Mouse (Mus musculus) intestine, embryonic 16.5 days (tissue): Measurements from ENCODE around the gene Ptpn23. TPM values are rescaled to one million over a fixed set of nuclear protein-coding genes. Genes with fewer than 3 reads are reported as not detected.

Experiments
- ATAC-seq: fragments of 200-750 bp; cut with Nextera tagmentation; 2 replicates; pipeline ENCODE4 v1.8.0; 2017; ENCODE audit warnings: moderate TSS enrichment, moderate library complexity
- H3K27ac ChIP-seq: fragments of 300-500 bp; sonication (generic); 2 replicates; pipeline ENCODE4 v1.5.1; 2014; ENCODE audit warnings: mild to moderate bottlenecking, low read length
- H3K27me3 ChIP-seq: fragments of 300-500 bp; sonication (generic); replicated peaks from 2 replicates; pipeline ENCODE4 v1.6.1; 2014; ENCODE audit warnings: low read length, control low read depth, mixed read lengths; ENCODE audit not compliant: control insufficient read depth, insufficient read depth
- H3K36me3 ChIP-seq: fragments of 300-500 bp; sonication (generic); 2 replicates; pipeline ENCODE4 v1.6.1; 2014; ENCODE audit warnings: low read length, control low read depth; ENCODE audit not compliant: control insufficient read depth, insufficient read depth
- H3K4me1 ChIP-seq: fragments of 300-500 bp; sonication (generic); 2 replicates; pipeline ENCODE4 v1.6.1; 2014; ENCODE audit warnings: low read length, control low read depth, mixed read lengths; ENCODE audit not compliant: control insufficient read depth, insufficient read depth
- H3K4me2 ChIP-seq: fragments of 300-500 bp; sonication (generic); 2 replicates; pipeline ENCODE4 v1.6.1; 2014; ENCODE audit warnings: low read depth, low read length, control low read depth
- H3K4me3 ChIP-seq: fragments of 300-500 bp; sonication (generic); 2 replicates; pipeline ENCODE4 v1.5.1; 2014; ENCODE audit warnings: mild to moderate bottlenecking, low read length
- H3K9ac ChIP-seq: fragments of 300-500 bp; sonication (generic); 2 replicates; pipeline ENCODE4 v1.6.1; 2014; ENCODE audit warnings: low read depth, low read length
- H3K9me3 ChIP-seq: fragments of 300-500 bp; sonication (generic); 2 replicates; pipeline ENCODE4 v1.6.1; 2016; ENCODE audit warnings: low read length, control low read depth; ENCODE audit not compliant: control insufficient read depth
- WGBS: fragments of 180-500 bp; shearing (Covaris S2); extraction: QIAGEN DNeasy Blood & Tissue Kit; methylation state at CpG from one replicate; pipeline ENCODE4 v1.1.7; 2014; 5-methylcytosine and 5-hydroxymethylcytosine counted together
- polyA plus RNA-seq: library from polyadenylated mRNA; unstranded; fragments of >200 nt; fragmentation: Nextera tagmentation; extraction: Ambion mirVana; gene quantifications from 2 replicates; pipeline ENCODE4 v1.2.1, GENCODE M21; 2015

The Ptpn23 gene
- polyA plus RNA-seq, 1 experiment from 2014 or later = 12.9 TPM

- no peaks in the 10 kb centered on the region for H3K9me3 ChIP-seq
- no peak overlapping the region for H3K4me2 ChIP-seq
- 66% methylated on average over 7 of the region's 7 CpGs for WGBS
- no peak overlapping the region for H3K9ac ChIP-seq
- ATAC-seq = no peak
- H3K4me3 ChIP-seq = no peak overlapping the region
- H3K27ac ChIP-seq = no peak overlapping the region
- no peaks in the 10 kb centered on the region for H3K27me3 ChIP-seq
- H3K4me1 ChIP-seq = peaks cover 16% of the 10 kb centered on the region
- H3K36me3 ChIP-seq = no peaks in the 10 kb centered on the region
Measured at GRCm38 (mm10) chr9:110345057-110345739, 62.8 kb downstream of the Ptpn23 start.

GRCm38 (mm10) chr9:110343805-110344204 lies 64.2 kb downstream of the Ptpn23 start:
- peak; percentile 40 for ATAC-seq

GRCm38 (mm10) chr9:110342008-110342407 lies 66.0 kb downstream of the Ptpn23 start:
- Histone ChIP-seq H3K36me3 (no peaks in the 10 kb centered on the region), H3K27me3 (no peaks in the 10 kb centered on the region), H3K27ac (no peak overlapping the region), H3K4me3 (no peak overlapping the region), H3K9me3 (no peaks in the 10 kb centered on the region), H3K9ac (no peak overlapping the region), H3K4me2 (no peak overlapping the region), H3K4me1 (peaks cover 16% of the 10 kb centered on the region)
- no peak for ATAC-seq
- WGBS = 75% methylated on average over 8 of the region's 8 CpGs

More at GRCm38 (mm10) chr9:110343805-110344204, 64.2 kb downstream of the Ptpn23 start:
- Histone ChIP-seq H3K4me3 (no peak overlapping the region), H3K9me3 (no peaks in the 10 kb centered on the region), H3K27ac (no peak overlapping the region), H3K4me1 (peaks cover 16% of the 10 kb centered on the region), H3K4me2 (no peak overlapping the region), H3K9ac (no peak overlapping the region), H3K36me3 (no peaks in the 10 kb centered on the region), H3K27me3 (no peaks in the 10 kb centered on the region)
- WGBS = 25% methylated on average over 6 of the region's 6 CpGs

GRCm38 (mm10) chr9:110340037-110340750 lies 67.8 kb downstream of the Ptpn23 start:
- no peaks in the 10 kb centered on the region for H3K9me3 ChIP-seq
- no peaks in the 10 kb centered on the region for H3K27me3 ChIP-seq
- H3K4me3 ChIP-seq = no peak overlapping the region
- WGBS = 86% methylated on average over 5 of the region's 5 CpGs
- peaks cover 17% of the 10 kb centered on the region for H3K4me1 ChIP-seq
- H3K9ac ChIP-seq = no peak overlapping the region
- no peaks in the 10 kb centered on the region for H3K36me3 ChIP-seq
- no peak for ATAC-seq
- H3K4me2 ChIP-seq = no peak overlapping the region
- no peak overlapping the region for H3K27ac ChIP-seq

Other genes with a start within 250 kb of the Ptpn23 start
- 2.4 and 2.7 TPM in 2 replicates for gene Cspg5, start 164.4 kb downstream of the Ptpn23 start, polyA plus RNA-seq
- 19.9 and 20.5 TPM in 2 replicates for gene Elp6, start 103.0 kb downstream of the Ptpn23 start, polyA plus RNA-seq
- gene Scap, start 74.9 kb downstream of the Ptpn23 start, polyA plus RNA-seq = 25.2 and 26.8 TPM in 2 replicates
- 3.8 and 8.5 TPM in 2 replicates for gene Ngp, start 11.5 kb upstream of the Ptpn23 start, polyA plus RNA-seq
- 8.7 and 8.8 TPM in 2 replicates for gene Klhl18, start 68.5 kb upstream of the Ptpn23 start, polyA plus RNA-seq
- 0.53 and 0.78 TPM in 2 replicates for gene Kif9, start 68.7 kb upstream of the Ptpn23 start, polyA plus RNA-seq
- gene Setd2, start 124.4 kb upstream of the Ptpn23 start, polyA plus RNA-seq = 16.8 and 18.1 TPM in 2 replicates
- 25.7 and 28.4 TPM in 2 replicates for gene Nradd, start 216.2 kb upstream of the Ptpn23 start, polyA plus RNA-seq
- gene Nbeal2, start 245.9 kb upstream of the Ptpn23 start, polyA plus RNA-seq = 4.0 and 4.2 TPM in 2 replicates
- 168 and 188 TPM in 2 replicates for gene Ccdc12, start 248.3 kb upstream of the Ptpn23 start, polyA plus RNA-seq